Mouse (Mus musculus): Measurements from ENCODE around the gene 9130230L23Rik. TPM values are rescaled to one million over a fixed set of nuclear protein-coding genes. Genes with fewer than 3 reads are reported as not detected.

The 9130230L23Rik gene
- total RNA-seq (2023) = 1 to 10 TPM; 1.4 to 2.0 TPM

GRCm38 (mm10) chr5:66004134-66004925 is at the start of gene 9130230L23Rik:
9130230L23Rik (minus strand) TSS chr5:66004285.

DNA sequence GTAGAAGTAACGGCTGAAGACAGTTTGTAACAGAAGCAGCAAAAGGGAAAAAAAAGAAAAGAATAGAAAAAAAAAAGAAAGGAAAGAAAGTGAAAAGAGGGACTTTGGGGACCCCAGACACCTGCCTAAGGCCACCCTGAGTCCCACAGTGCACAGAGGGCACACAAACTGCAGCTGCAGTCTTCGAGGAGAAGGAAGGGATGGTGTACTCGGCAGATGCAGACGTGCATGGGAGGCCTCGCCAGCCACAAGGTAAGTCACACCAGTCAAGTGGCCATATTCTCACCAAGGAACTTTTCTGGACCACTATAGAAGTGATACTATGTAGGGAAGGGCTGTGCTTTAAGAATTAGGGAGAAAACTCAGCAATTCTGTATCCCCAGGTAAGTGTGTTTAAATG is 69.3 kb downstream of the 9130230L23Rik start, which contains the start of gene Chrna9:
TSS of gene Chrna9 (plus strand) at position 139 of the 400 bp plus-strand sequence.

Other genes with a start within 250 kb of the 9130230L23Rik start
- gene N4bp2, start 240.8 kb downstream of the 9130230L23Rik start, total RNA-seq (2023) = 10 to 100 TPM; 21.3 to 25.6 TPM
- 10 to 100 TPM; 12.5 to 13.9 TPM for gene Rhoh, start 143.1 kb downstream of the 9130230L23Rik start, total RNA-seq (2023)
- gene Chrna9, start 69.4 kb downstream of the 9130230L23Rik start, total RNA-seq (2023) = not detected
- 10 to 100 TPM; 46.3 to 49.2 TPM for gene Rbm47, start 168.8 kb upstream of the 9130230L23Rik start, total RNA-seq (2023)

All from neutrophil, adult 83 days (primary cell).